Mouse (Mus musculus) CD8-positive naive resting alpha-beta T cell, adult 2 months (primary cell): ENCODE measurements around the gene Smco2.

Source experiments
- DNase-seq, 2 experiments: peaks; one replicate each; pipeline ENCODE4 v3.0.0; 2022; ENCODE audit warnings: low read depth in 2 of 2, low spot score in 2 of 2

The Smco2 gene

DNA sequence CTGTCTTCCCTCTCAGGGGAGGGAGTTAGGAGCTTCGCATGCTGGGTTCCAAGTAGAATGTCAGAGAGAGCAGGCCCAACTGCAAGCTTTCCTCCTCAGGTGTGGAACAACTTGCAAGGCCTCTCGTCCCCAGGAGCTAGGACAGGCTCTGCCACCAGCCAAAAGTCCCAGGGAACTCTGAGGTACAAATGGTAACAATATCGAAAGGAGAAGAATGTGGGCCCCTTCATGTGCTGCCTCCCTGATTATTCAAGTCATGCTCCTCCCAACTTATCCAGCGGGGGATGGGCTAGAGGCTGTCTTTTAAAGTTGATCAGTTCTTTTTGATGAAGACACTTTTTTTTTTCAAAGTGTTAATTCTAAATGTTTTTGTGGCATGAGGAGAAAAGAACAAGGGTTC is at the start of gene Smco2:
Smco2 (plus strand) TSS at position 55 of the 400 bp plus-strand sequence.
- DNase-seq = no peak

DNA sequence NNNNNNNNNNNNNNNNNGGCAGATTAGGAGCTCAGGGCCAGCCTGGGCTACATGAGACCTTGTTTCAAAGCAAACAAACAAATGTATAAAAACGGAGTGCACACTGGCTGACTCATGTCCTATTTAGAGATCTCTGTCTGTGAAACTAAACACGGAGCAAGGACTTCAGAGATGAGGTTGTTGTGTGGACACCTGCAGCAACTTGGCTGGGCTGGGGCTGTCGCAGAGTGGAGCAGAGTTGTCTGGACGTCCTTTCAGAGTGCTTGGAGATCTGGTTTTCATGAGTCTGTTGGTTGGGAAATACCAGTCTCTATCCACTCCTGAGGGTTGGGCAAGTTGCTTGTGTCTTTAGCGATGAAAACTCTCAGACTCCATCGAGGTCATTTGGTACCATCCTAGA is 39.9 kb upstream of the Smco2 start:
- DNase-seq = no peak

DNA sequence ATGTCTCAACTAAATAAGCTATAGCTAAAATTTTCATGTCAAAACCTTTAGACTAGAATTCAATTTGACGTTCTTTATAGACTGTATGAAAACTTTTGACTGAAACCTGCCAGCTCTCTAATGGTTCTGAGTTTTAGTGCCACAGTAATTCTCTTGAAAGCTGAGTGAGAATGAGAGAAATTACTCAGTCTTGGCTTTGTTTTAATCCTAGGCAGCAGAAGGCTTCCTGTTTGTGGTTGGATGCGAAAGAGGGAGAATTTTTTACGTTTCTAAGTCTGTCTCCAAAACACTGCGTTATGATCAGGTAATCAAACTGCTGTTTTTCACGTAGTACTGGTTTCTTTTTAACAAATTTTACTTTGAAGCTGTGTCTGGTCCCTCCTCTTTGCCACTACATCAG is 36.9 kb upstream of the Smco2 start:
- DNase-seq = no peak

DNA sequence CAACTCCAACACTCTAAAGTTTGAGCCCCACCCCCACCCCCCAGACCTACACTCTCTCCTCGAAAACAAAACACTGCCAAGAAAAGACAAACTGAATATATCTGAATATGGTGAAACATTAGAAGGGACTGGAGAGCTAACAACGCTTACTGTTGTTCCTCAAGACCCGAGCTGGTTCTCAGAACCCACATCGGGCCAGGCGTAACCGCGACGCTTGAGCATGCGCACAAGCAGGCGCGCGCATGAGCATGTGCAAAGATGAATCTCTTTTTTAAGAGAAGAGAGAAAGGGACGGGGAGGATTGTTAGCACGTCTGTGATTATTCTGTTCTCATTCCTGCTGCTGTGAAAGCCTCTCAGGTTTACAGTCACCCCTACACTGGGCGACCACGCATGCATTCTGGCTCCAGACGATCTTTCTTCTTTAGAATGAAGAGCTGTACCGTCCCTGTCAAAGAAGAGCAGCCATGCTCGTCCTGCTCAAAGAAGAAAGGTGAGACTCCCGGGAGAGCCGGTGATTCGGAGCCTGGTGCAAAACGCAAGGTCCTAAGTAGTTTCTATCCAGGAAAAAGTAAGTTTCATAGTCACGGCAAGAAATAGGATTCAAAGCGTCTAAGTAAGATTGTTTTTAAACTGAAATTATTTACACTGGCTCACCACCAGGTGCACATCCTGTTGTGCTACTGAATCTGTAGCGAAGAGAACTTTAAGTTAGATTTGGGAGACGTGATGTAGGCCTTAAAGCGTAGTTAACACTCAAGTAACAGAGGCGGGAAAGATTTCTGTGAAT is 29.5 kb upstream of the Smco2 start:
- no peak for DNase-seq

DNA sequence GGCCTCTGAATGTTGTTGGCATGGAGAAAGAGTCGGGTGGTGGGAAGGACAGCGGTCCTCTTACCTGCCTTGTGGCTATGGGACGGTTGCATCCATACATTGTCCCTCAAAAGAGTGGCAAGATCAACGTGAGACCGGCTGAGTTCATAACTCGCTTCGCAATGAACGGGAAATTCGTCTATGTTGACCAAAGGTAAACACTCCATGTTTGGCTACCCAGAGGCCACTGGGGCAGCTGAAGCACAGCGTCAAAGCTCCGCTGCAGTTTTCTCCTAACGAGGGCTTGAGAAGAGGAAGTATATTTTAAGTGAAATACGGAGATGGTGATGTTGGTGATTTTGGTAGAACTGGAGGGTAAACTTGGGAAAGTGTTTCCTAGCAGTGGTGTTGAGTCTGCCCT is 27.9 kb upstream of the Smco2 start:
- DNase-seq = no peak

DNA sequence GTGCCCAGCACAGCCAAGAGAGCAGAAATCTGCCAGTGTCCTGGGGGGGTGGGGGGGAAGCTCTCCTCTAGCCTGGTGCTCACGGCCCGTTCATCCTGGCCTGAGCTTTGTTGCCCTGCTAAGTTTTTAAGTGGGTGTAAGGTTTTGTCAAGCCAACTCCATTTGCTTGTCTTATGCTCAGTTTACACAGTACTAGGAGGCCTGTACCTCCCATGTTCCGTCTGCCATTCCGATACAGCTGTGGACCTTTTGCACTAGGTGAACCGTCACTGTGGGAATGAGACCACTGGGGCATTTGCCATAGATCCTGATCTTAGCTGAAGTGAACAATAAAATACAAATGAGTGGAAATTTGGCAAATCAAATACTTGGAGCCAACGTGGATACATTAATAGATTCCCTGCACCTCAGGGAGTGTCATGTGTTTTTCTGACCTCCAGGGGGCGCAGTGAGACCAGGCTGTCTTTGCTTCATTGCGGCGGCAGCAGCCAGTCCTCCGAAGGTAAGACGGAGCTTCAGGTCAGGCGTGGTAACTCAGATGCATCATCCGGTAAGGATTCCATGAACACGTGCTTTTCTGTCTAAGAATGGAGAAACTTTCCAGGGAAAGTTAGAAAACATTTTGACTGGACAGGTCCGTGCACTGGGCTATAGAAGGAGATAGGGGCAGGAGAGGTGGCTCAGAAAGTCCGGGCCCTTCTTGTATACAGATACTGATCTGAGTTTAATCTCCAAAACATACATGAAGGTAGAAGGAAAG is 25.0 kb upstream of the Smco2 start:
- peak in 1 of 2 experiments; percentile 36 for DNase-seq

DNA sequence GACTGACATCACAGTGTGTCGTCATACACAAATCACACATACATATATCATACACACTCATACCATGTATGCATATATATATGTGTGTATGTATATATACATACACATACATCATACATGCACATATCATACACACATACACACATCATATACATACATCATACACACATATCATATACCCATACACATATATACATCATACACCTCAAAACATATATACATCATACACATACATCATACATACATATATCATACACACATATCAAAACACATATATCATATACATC is 24.5 kb upstream of the Smco2 start:
- no peak for DNase-seq

DNA sequence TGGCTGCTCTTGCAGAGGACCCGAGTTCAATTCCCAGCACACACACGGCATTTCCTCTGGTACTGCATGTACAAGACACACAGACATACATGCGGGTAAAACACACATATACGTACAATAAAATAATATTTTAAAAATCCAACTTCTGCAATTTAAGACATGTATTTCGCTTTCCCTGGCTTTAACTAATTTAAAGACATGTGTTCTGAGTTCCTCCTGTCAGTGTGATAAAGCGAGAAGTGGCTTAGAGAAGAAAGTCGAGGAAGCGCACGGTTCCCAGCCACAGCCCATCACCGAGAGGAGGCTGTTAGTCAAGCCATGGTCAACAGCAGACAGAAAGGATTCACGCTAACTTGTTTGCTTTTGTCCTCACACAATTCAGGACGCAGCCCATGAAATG is 18.6 kb upstream of the Smco2 start:
- DNase-seq = no peak

DNA sequence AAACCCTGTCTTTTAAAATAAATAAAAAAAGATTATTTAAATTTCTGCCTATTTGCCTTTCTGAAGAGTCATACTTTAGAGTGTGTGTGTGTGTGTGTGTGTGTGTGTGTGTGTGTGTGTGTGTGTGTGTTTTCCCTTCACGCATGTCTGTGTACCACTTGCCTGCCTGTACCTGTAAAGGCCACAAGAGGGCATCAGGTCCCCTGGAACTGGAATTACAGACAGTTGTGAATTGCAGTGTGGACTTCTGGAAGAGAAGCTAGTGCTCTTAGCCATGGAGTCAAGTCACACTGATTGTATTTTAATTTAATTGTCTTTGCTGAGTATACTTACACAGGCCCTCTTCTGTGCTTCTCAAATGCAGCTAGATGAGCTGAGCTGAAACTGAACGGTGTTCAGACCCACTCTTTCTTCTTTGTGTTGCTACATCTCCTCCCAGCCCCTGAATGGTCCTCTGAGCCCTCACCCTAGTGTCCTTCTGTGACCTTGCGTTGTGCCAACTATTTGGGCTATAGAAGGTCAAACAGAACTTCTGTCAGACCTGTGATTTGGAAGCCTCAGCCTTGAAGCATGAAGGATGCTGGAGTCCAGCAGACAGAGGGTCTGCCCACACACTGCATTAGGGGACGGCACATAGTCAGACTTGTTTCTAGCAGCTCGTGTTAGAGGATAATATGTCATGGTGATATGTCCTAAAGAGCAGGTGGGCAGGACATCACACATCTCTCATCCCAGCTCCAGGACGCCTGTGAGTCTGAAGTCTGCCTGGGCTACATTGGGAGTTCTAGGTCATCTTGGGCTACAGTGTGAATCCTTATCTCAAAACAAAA is 16.2 kb upstream of the Smco2 start:
- DNase-seq = no peak

DNA sequence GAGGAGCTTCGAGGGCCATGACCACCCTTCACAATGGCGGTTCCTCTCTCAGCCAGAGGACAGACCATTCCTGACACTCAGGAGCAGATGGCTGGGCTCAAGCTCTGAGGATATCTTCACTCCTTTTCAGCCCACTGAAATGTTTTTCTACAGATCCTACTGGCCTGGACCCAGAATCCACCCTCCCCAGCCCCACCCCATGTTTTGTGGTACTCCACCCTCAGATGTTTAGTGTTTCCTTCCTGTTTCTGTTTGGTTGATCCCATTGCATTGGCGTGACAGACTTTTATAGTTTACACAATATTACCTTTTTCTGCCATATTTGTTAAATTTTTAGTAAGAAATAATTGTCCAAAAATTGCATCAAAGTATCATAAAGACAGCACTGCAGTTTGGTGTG is 15.6 kb upstream of the Smco2 start:
- DNase-seq = no peak

DNA sequence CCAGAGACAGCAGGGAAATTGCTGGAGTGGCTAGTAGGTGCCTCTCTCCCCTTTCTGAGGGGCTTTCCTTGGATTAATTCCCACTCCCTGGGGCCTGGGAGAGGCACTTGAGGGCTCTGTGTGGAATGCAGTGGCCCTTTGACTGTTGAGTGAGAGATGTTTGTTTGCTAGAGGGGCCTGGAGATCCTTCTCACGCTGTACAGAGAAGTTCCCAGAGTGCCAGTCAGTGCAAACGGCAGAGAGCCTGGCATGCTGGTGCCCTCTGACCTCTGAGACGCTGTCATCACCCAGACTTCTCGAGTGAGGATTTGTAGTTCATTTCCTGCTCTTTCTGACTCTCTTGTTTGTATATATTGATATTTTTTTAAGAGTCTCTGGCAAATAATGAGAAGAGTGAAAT is 14.1 kb upstream of the Smco2 start:
- no peak for DNase-seq

DNA sequence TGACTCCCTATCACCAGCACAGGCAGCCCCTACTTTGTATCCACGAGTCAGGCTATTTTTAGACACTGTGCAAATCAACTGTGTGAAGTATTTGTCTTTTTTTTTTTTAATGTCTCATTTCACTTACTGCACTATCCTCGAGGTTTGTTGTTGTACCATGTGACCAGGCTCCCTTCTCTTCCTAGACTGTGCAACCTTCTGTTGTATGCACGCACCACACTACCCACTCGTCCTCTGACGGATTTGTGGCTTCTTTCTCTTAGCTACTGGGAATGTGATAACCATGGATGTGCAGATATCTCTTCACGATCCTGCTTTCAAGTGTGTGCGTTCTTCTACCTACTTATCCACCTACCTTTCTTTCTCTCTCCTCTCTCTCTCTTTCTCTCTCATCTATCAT is 12.6 kb upstream of the Smco2 start:
- DNase-seq = no peak

DNA sequence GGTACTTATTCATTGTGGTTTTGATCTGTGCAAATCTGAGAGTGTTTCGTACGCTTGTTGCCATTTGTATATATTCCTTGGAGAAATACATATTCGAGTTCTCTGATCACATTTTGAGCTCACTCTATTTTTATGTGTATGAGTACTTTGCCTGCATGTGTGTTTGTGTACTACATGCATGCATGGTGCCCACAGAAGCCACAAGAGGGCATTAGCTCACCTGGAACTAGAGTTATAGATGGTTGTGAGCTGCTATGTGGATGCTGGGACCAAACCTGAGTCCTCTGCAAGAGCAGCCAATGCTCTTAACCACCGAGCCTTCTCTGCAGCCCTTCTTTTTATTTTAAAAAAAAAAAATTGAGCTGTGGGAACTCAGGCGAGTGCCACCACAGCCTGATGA is 11.5 kb upstream of the Smco2 start:
- no peak for DNase-seq

DNA sequence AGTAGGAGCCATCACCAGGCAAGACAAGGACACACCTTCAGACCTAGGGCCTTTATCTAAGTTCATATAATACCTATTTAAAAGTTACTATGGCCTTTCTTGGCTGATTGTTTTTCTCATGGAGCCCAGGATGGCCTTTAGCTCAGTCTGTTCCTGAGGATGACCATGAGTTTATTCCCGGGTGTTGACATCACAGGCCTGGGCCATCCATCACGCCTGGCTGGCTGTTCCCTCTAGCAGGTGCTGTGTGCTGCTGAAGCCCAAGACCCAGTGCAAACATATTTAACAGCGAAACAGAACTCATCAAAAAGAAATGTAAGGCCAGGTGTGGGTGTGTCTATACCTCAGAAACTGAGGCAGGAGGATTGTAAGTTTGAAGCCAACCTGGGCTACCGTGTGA is 11.0 kb upstream of the Smco2 start:
- no peak for DNase-seq

DNA sequence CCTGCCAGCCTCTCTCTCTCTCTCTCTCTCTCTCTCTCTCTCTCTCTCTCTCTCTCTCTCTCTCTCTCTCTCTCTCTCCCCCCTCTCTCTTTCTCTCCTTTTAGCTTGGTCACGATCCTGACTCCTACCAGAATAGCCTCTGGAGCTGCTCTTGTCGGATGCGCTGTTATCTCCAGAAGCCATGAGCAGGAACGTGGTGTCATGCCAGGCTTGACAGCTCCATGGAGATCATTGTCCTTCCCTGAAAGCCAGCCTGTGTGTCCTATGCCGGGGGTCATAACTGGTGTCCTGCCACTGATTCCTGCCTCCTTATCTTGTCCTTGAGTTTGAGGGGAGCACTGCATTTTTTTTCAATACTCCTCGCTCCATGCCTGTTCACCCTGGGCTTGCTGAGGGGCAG is 5.0 kb upstream of the Smco2 start:
- no peak for DNase-seq

DNA sequence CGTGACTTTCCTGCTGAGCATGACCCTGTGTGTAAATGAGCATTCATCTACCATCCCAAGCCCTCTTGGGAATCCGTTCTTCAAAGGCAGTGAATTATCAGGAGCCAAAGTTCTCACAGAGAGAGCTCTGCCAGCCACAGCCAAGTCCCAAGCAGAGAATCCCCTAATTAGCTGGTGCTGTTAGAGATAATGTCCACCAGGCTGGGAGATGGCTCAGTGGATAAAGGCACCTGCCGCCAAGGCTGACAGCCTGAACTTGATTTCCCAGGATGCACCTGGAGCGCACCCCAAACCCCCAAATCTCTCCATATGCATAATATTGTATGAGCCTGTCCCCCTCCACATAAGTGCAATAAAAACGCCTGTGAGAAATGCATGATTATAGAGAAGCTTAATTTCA is 4.6 kb upstream of the Smco2 start:
- no peak for DNase-seq

DNA sequence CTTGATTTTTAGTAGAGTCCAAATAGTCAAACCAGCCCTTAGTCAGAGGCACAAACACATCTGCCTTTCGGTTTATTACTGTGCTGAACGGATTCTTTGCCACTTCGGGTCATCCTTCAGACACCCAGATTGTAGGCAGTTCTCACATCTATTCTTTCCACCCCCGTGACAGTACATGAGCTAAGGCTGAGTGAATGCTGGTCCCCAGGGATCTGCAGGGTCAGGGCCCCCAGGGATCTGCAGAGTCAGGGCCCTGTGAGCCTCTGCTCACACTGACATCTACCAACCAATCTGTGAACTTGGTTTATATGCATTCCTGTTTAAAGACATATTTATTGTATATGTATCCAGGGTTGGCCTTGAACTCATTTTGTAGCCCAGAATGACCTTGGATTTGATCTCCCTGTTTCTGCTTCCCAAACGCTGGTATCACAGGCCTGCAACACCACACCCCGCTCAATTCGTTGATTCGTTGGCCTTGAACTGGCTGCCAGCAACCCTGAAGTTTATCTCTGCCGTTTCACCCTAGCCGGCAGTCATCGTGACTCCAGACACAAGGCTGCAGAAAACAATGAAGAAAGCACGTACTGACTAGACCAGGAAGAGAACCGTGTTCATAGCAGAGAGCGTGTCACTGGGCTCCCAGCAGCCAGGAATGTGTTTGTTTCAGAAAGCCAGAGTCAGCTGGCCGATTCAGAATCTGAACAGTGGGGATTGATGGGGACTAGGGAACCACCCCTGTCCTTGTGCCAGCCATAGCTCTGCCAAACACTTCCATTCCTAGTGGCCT is 3.7 kb upstream of the Smco2 start:
- DNase-seq = no peak

DNA sequence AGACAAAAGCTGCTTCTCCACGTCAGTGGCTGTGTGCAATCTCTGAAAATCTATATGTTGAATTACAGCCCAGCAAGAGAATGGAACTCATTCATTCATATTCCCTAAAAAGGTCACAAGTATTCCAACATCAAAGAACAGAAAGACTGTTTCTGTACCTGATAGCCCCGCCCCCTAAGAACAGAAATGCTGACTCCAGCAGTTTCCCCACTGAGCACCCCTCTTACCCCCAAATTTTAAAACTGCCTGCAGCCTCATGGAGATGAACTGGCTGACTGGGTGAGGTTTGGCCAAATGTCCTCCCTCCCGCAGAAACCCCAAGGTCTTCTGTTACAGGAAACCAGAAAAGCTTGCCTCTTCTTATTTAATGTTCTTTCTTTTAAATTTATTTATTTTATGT is 2.5 kb upstream of the Smco2 start:
- DNase-seq = no peak

DNA sequence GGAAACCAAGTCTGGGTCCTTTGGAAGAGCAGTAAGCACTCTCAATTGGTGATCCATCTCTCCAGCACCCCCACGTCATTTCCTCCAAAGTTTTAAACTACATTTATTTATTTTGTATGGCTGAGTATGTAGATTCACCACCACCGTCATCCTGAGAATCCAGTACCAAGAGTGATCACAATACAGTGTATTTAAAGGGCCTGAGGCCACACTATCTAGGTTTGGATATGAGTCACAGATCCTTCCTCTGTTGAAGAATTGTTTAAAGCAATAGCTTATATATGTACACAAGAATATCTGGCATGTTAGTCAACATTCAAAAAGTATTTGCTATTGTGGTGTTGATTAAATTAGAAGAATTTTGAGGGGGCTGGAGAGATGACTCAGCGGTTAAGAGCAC is 1.6 kb upstream of the Smco2 start:
- DNase-seq = no peak

DNA sequence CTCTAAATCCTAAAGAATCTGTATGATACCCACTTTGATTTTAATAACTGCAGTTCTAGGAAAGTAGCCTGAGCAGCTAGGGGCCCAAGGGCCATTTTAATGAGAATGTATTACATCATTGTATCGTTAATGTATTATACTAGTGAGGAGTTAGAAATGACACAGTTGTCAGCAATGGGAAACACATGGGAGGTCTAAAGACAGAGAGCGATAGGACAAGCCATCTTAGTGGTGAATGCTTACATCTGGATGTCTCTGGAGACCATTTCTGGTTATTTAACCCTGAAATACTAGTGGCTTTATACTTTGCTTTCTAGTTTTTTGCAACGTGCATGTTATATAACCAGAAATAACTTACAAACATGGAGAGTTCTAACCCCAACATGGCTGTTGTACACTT is 2.0 kb downstream of the Smco2 start:
- DNase-seq = no peak

DNA sequence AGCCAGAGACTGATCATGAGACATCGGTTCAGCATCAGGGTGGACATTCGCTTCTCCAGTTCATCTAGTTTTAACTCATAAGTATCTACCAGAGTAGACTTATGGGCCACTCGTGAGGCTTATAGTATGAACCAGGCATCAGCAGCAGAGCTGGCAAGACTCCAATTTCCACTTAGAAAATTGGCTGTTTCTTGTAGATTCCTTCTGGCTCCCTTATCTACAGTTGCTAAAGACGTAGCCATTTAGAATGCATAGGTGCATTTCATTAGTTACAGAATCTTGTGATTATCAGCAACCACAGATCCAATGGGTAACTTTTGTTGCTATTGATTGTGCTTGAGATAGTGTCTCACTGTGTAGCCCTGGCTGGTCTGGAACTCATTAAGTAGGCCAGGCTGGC is 2.8 kb downstream of the Smco2 start:
- DNase-seq = no peak
